Mouse (Mus musculus): ENCODE measurements around the gene Gm5617. TPM values are rescaled to one million over a fixed set of nuclear protein-coding genes. Genes with fewer than 3 reads are reported as not detected.

Gm5617 gene
- polyA plus RNA-seq, 1 experiment from 2014 or later, result 20.7 TPM

DNA sequence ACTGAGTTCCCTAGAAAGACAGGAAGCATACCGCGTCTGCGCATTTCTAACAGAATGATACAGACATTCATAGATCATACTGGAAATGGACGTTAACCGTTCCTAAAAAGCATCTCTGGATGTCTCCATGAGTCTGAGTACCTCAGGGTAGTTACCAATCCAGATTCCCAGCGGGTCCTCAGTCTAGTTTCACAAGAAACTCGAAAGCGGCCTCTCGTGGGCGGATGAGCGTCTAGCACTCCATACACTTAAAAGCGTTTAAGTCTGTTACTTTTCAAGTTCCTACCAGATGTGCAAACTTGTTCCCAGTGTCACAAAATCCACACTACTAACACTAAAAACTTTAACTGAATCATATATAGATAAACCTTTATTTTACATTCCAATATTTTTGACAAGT, 22.1 kb upstream of the Gm5617 start:
- H3K4me1 ChIP-seq, result no peaks in the 10 kb centered on the region
- 96% methylated on average over 12 of the region's 12 CpGs for WGBS
- H3K9me3 ChIP-seq (replicated peaks), result no peaks in the 10 kb centered on the region
- H3K27me3 ChIP-seq (replicated peaks), result no peaks in the 10 kb centered on the region
- no peak for ATAC-seq (ENCODE audit: low FRiP score)
- no peak overlapping the region for H3K4me3 ChIP-seq (replicated peaks)
- H3K36me3 ChIP-seq, result peaks cover 34% of the 10 kb centered on the region
- H3K4me2 ChIP-seq, result no peak overlapping the region
- H3K27ac ChIP-seq (replicated peaks), result no peak overlapping the region
- no peak overlapping the region for H3K9ac ChIP-seq (replicated peaks)

DNA sequence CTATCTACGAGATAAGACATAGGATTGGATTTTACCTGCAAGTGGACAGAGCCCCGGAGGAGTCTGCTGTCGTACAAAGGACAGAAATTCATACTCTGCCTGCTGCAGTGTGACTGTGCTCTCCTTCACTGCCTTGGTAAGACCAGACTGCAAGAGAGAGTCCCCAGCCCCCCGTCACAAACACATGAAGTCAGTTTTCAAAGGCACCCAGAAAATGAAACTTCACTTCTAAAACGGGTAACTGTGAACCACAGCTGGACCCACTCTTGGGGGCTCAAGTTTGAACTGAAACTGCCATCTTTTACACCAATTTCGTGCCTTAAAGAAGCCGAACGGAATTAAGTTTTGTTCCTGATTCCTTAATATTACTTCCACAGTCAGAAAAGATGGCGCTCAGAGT, 20.9 kb upstream of the Gm5617 start:
- Histone ChIP-seq H3K4me2 (no peak overlapping the region), H3K9me3 (replicated peaks) (no peaks in the 10 kb centered on the region), H3K27ac (replicated peaks) (no peak overlapping the region), H3K4me3 (replicated peaks) (no peak overlapping the region), H3K4me1 (peaks cover under 1% of the 10 kb centered on the region), H3K9ac (replicated peaks) (no peak overlapping the region), H3K27me3 (replicated peaks) (no peaks in the 10 kb centered on the region), H3K36me3 (peaks cover 35% of the 10 kb centered on the region)
- 95% methylated on average over 9 of the region's 9 CpGs for WGBS
- no peak for ATAC-seq (ENCODE audit: low FRiP score)

DNA sequence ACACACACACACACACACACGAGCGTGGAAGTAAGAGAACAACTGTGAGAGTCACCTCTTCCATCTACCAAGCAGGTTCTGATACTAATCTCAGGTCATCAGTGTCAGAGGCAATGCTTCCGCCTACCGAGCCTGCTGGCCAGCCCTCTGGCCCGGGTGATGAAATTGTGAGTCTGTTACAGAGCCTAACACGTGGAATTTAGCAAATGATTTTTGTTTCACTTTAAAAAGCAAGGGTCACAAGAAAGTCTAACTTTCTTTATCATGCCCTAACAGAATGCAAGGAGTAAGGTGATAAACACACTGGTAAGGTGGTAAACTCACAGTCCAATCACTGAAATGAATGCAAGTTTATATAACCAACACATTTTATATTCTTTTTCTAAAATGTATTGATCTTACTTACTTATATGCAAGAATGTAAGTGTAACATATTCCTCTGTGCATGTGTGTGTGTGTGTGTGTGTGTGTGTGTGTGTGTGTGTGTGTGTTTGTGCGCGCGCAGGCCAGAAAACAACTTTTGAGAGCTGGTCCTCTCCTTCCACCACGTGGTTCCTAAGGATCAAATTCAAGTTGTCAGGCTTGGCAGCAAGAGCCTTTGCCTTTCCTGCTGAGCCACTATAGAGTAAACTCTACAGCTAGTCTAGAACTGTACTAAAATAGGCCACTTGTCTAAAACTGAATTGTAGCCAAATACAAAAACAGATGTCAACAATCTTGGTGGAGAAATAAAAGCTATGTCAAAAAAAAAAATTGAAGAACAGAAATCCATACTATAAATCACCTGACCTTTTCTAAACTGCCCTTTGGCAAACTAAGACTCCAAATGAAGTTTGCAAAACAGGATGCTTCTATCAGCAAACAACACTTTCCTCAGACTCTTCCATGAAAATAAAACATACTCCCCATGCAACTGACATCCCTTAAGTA, 18.7 kb upstream of the Gm5617 start:
- H3K9me3 ChIP-seq (replicated peaks), result no peaks in the 10 kb centered on the region
- H3K9ac ChIP-seq (replicated peaks), result no peak overlapping the region
- no peaks in the 10 kb centered on the region for H3K27me3 ChIP-seq (replicated peaks)
- H3K4me3 ChIP-seq (replicated peaks), result no peak overlapping the region
- peaks cover 23% of the 10 kb centered on the region; the same call in 1 of the 2 replicates for H3K36me3 ChIP-seq
- peaks cover 14% of the 10 kb centered on the region for H3K4me1 ChIP-seq
- no peak overlapping the region for H3K4me2 ChIP-seq
- WGBS, result 98% methylated on average over 10 of the region's 10 CpGs
- no peak overlapping the region for H3K27ac ChIP-seq (replicated peaks)
- no peak for ATAC-seq (ENCODE audit: low FRiP score)

DNA sequence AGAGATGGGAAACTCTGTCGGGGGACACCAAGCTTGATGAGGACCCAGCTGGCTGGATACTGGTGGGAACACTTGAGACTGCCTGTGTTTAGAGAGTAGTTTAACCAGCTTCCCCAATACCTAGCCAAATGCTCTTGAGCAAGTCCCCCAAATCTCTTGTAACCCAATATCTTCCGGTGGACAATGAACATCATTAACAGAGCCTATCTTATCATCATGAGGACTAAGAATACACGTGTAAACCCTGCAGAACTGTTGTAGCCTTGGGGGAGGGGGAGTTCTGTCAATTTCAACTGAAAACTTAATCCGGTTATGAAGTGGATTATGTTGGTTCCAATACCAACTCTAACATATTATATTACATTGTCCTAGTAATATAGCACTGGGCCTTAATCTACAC, 16.4 kb upstream of the Gm5617 start:
- H3K36me3 ChIP-seq, result peaks cover 18% of the 10 kb centered on the region; the same call in 1 of the 2 replicates
- no peak overlapping the region for H3K9ac ChIP-seq (replicated peaks)
- H3K4me1 ChIP-seq, result peaks cover 14% of the 10 kb centered on the region
- no peaks in the 10 kb centered on the region for H3K9me3 ChIP-seq (replicated peaks)
- H3K27me3 ChIP-seq (replicated peaks), result no peaks in the 10 kb centered on the region
- H3K4me3 ChIP-seq (replicated peaks), result no peak overlapping the region
- WGBS, result 92% methylated on average over 4 of the region's 4 CpGs
- H3K27ac ChIP-seq (replicated peaks), result no peak overlapping the region
- H3K4me2 ChIP-seq, result no peak overlapping the region
- ATAC-seq (ENCODE audit: low FRiP score), result no peak

DNA sequence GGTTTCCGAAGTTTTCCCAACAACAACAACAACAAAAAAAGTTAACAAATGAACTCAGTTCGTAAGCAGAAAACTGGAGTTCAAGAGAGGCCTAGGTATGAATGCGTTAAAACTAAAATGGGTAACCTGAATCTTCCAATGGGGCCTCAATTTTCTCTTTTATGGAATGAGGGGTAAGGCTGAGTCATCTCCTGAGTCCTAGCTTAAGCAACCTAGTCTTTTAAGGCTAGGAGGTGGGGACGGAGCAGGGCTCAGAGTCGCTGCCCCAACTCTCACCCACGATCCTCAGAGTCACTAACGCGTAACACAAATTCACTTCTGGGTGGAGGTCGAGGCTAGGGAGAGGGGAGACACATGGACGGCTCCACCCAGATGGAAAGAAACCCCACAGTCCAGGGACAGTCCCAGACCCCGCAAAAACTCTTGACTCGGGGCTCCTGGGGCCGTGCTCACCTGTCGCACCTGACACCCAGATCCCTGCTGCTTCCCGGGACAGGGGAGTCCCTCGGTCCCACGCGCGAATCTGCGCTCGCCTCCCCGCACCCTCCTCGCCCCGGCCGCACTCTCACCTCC, 15.3 kb upstream of the Gm5617 start:
- H3K4me3 ChIP-seq (replicated peaks), result peak overlapping the region; percentile 90
- 6% methylated on average over 24 of the region's 25 CpGs for WGBS
- ATAC-seq (ENCODE audit: low FRiP score), result peak; percentile 36
- H3K4me2 ChIP-seq, result peak overlapping the region; percentile 90
- peaks cover 11% of the 10 kb centered on the region; the same call in 1 of the 2 replicates for H3K36me3 ChIP-seq
- no peaks in the 10 kb centered on the region for H3K27me3 ChIP-seq (replicated peaks)
- peaks cover 14% of the 10 kb centered on the region for H3K4me1 ChIP-seq
- no peaks in the 10 kb centered on the region for H3K9me3 ChIP-seq (replicated peaks)
- no peak overlapping the region for H3K27ac ChIP-seq (replicated peaks)
- H3K9ac ChIP-seq (replicated peaks), result peak overlapping the region; percentile 78

DNA sequence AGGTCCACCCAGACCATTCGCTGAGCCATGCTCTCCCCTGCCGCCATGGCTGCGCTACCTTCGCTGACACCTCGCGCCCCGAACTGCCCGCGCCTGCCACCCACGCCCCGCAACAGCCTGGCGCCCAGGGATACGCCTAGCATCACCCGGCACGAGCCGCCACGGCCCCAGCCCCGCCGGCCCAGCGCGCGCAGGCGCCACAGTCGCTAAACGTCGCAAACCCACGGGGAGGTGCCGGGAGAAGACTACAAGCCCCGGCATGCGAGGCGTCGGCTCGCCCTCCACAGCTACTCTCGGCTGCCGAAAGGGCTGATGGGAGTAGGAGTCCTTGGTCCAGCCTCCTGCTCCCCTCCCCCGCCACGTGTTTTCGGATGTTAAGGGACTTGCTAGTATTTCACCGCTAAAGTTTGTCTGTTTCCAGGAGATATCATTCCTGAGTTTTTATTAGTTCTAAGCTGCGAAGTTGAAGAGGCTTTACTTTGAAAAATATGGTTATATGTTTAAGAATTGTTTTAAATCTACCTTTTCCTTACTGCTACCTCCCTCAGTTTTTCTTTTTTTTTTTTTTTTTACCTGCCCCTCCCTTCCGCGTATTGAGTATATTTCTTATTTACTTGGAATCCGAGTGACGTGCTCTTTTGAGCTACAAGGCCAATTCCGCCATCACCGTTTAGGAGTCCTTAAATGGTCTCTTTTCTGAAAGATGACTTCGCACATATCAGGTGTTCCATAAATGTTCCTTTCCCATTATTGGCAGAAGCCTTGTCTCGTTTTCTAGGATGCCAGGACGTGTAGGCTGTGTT, 14.6 kb upstream of the Gm5617 start, which contains the start of gene Rexo2:
TSS of gene Rexo2 (minus strand) at position 213 of the 803 bp plus-strand sequence.
- Histone ChIP-seq H3K27ac (replicated peaks) (no peak within 1 kb of the TSS), H3K4me3 (replicated peaks) (peak within 1 kb of the TSS; percentile 90), H3K4me1 (peaks cover 14% of the 10 kb centered on the region), H3K9me3 (replicated peaks) (no peaks in the 10 kb centered on the region), H3K4me2 (peak within 1 kb of the TSS; percentile 90), H3K9ac (replicated peaks) (peak within 1 kb of the TSS; percentile 78), H3K36me3 (peaks cover 11% of the 10 kb centered on the region; the same call in 1 of the 2 replicates), H3K27me3 (replicated peaks) (no peaks in the 10 kb centered on the region)
- WGBS, result 1% methylated on average over 49 of the region's 49 CpGs
- peak; percentile 100 for ATAC-seq (ENCODE audit: low FRiP score)

DNA sequence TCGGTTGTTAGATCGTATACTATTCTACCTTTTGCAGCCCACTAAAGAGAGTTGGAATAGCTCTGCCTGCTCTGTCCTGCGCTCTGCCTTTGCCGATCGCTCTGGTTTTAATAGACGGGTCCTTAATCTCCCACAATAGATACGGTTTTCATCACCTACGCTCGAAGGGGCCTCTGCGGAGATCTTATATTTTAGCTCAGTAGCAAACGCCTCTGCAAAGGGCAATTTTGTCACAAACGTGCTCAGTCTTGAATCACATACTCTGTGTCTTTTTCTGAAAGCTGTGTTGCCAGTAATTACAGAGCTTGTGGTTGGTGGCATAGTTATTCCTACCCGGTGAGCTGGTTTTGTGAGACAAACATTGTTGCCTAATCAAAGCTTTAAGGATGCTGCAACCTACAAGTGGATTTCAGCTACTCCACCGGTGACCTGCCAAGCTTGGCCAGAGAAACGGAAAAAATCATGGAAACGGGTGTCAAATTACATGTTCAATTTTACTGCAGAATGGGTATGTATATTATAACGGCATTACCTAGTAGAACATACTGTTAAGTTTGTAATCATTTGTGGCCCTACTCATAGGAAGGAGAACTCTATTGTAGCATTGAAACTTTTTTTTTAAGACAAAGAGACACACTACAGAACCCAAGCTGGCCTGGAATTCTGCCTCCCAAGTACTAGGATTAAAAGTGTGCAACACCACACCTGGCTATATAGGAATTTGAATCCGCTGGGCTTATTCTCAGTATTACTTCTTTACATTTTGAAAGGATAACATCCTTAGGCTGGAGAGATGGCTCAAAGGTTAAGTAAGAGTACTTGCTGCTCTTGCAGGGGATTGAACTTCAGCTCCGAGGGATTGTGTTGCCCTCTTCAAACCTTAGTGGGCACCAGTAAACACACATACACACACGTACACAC, 13.8 kb upstream of the Gm5617 start:
- no peaks in the 10 kb centered on the region for H3K27me3 ChIP-seq (replicated peaks)
- H3K36me3 ChIP-seq, result peaks cover 11% of the 10 kb centered on the region; the same call in 1 of the 2 replicates
- H3K4me3 ChIP-seq (replicated peaks), result peak overlapping the region; percentile 90
- H3K9me3 ChIP-seq (replicated peaks), result no peaks in the 10 kb centered on the region
- ATAC-seq (ENCODE audit: low FRiP score), result no peak
- peak overlapping the region; percentile 90 for H3K4me2 ChIP-seq
- peaks cover 14% of the 10 kb centered on the region for H3K4me1 ChIP-seq
- H3K27ac ChIP-seq (replicated peaks), result no peak overlapping the region
- 36% methylated on average over 20 of the region's 20 CpGs for WGBS
- H3K9ac ChIP-seq (replicated peaks), result peak overlapping the region; percentile 7; the same call in 1 of the 2 replicates

DNA sequence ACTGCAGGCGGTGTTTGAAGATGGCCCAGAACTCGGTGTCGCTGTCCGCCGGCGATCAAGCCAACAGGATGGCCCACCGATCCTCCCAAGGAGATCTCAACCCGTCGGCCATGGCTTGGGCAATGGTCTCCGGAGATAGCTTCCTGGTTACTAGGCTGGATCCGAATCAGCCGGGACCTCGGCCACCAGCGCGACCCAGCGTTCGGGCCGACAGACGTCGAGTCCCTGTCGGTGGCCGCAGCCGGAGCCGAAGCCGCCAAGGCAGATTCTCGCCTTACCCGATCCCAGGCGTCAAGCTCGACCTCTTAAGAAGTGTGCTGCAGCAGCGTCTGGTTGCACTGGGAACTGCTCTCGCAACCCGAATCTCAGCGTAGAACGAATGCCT, 298 bp downstream of the Gm5617 start:
- ATAC-seq (ENCODE audit: low FRiP score), result peak; percentile 80
- peak overlapping the region; percentile 96 for H3K4me3 ChIP-seq (replicated peaks)
- peaks cover 24% of the 10 kb centered on the region for H3K36me3 ChIP-seq

DNA sequence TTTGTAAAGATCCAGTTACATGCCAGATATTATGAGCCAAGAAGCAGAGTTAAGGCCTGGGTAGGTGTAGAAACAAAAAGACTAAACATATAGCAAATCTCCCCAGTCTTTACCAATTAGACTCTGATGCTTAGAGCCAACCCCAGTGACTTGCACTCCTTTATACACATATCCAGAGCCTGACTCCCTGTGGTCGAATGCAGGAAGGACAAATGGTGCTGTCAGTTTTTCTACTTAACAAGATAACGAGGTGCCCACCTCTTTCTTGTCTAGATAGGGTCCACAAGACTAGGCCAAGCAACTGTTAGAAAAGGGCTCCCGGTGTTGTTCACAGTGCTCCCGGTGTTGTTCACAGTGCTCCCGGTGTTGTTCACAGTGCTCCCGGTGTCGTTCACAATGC, 6.0 kb downstream of the Gm5617 start:
- Histone ChIP-seq H3K36me3 (no peaks in the 10 kb centered on the region), H3K4me2 (no peak overlapping the region), H3K9me3 (replicated peaks) (no peaks in the 10 kb centered on the region), H3K9ac (replicated peaks) (no peak overlapping the region), H3K4me1 (peaks cover 1% of the 10 kb centered on the region), H3K27ac (replicated peaks) (no peak overlapping the region), H3K27me3 (replicated peaks) (no peaks in the 10 kb centered on the region; the same call in none of the 2 replicates), H3K4me3 (replicated peaks) (no peak overlapping the region)
- 85% methylated on average over 7 of the region's 7 CpGs for WGBS
- no peak for ATAC-seq (ENCODE audit: low FRiP score)

More for the DNA sequence above, 298 bp downstream of the Gm5617 start:
- no peaks in the 10 kb centered on the region; the same call in none of the 2 replicates for H3K27me3 ChIP-seq (replicated peaks)
- H3K4me1 ChIP-seq, result peaks cover 26% of the 10 kb centered on the region
- peak overlapping the region; percentile 77 for H3K9ac ChIP-seq (replicated peaks)
- H3K4me2 ChIP-seq, result peak overlapping the region; percentile 90
- peak overlapping the region; percentile 96 for H3K27ac ChIP-seq (replicated peaks)
- WGBS, result 3% methylated on average over 34 of the region's 34 CpGs
- H3K9me3 ChIP-seq (replicated peaks), result no peaks in the 10 kb centered on the region

DNA sequence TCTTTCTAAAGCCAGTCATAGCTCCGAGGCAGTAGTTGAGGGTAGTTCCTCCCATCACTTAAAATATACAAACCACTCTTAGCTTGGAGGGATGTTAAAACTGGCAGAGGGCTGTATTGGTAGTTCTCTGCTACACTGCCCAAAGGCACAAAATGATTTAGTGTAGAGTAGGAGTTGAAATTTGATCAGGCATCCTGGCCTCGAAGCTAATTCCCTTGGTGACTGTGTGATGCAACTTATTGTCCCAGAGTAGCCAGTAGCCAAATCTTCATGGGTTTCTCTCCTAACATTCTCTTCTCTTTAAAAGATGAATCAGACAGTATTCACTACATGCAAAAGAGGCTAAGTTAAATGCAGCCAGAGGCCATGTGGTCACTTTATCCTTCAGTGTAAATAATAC, 7.8 kb downstream of the Gm5617 start:
- Histone ChIP-seq H3K4me2 (no peak overlapping the region), H3K27me3 (replicated peaks) (no peaks in the 10 kb centered on the region; the same call in none of the 2 replicates), H3K9me3 (replicated peaks) (no peaks in the 10 kb centered on the region), H3K9ac (replicated peaks) (no peak overlapping the region), H3K27ac (replicated peaks) (no peak overlapping the region), H3K4me1 (no peaks in the 10 kb centered on the region), H3K4me3 (replicated peaks) (no peak overlapping the region), H3K36me3 (no peaks in the 10 kb centered on the region)
- WGBS, result 74% methylated on average over 2 of the region's 2 CpGs
- no peak for ATAC-seq (ENCODE audit: low FRiP score)
